Mouse (Mus musculus): ENCODE data around the gene Hfe. TPM values are rescaled to one million over a fixed set of nuclear protein-coding genes. Genes with fewer than 3 reads are reported as not detected.
A peak's percentile ranks its signal among the peaks of the same experiment; 100 is the strongest.

Gene Hfe
- total and polyA plus RNA-seq, 3 experiments: 0.08 to 1.0 (median 0.39) TPM

DNA sequence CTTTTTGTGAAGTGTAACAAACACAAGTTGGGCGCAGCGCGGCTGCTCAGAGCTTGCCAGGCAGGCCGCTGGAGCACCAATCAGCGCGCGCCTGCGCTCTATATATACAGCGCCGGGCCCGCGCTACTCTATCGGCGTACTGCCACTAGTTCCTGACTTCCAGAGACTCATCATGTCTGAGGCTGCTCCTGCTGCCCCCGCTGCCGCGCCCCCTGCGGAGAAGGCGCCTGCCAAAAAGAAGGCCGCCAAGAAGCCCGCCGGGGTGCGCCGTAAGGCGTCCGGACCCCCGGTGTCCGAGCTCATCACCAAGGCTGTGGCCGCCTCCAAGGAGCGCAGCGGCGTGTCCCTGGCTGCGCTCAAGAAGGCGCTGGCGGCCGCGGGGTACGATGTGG is 28.0 kb upstream of the Hfe start, which contains the start of gene Hist1h1c (continued):
- peak; percentile 19; the same call in 1 of the 2 replicates for TF ChIP-seq POLR2AphosphoS2 (IDR thresholded peaks at IDR 0.05; ENCODE audit: low read depth, low read length)
- TF ChIP-seq E2F4 (IDR thresholded peaks at IDR 0.05; ENCODE audit: insufficient replicate concordance, low read depth, low read length): peak; percentile 45; the same call in 1 of the 2 replicates
- no peak for TF ChIP-seq JUND (conservative IDR thresholded peaks at IDR 0.05; ENCODE audit: low read depth, low read length)

DNA sequence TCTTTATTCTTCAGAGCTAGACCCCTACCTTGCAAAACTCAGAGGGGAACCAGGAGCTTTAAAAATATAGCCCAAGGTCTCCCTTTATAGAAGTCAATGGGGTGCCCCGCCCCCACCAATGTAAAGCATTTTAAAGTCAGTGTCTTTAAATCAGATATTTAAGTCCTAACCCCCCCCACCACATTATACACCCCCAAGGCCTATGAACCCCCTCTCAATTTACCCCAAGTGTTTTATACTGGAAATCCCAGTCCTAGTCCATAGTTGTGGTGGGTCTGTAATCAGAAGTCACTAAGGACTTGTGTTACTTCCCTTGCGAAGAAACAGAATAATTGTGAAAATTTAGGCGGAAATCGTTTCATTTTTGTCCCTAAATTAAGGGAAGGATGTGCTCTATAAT is 27.4 kb upstream of the Hfe start:
- H3K36me3 ChIP-seq (replicated peaks in 1 of 2; ENCODE audit: control insufficient read depth in 1 of 2, insufficient read depth in 1 of 2, low read length in 1 of 2): no peaks in the 10 kb centered on the region
- H3K27ac ChIP-seq (ENCODE audit: insufficient read depth, low read depth): no peak overlapping the region
- H3K27me3 ChIP-seq (replicated peaks): no peaks in the 10 kb centered on the region
- H3K79me2 ChIP-seq (replicated peaks; ENCODE audit: control insufficient read depth, extremely low read depth, insufficient read depth, poor library complexity, severe bottlenecking): no peaks in the 10 kb centered on the region
- TF ChIP-seq MEF2A (IDR thresholded peaks at IDR 0.05; ENCODE audit: borderline replicate concordance, low read depth, low read length): no peak
- no peak for TF ChIP-seq GABPA (IDR thresholded peaks at IDR 0.05; ENCODE audit: insufficient replicate concordance, low read depth, low read length)
- no peak for TF ChIP-seq IRF4 (IDR thresholded peaks at IDR 0.05; ENCODE audit: low read depth, low read length)
- 0 out of 2 replicates have a peak, but pooled peaks have one; percentile 25 for TF ChIP-seq CHD1 (IDR thresholded peaks at IDR 0.05; ENCODE audit: low read depth, low read length)
- TF ChIP-seq USF1 (IDR thresholded peaks at IDR 0.05; ENCODE audit: low read depth, low read length): no peak
- TF ChIP-seq CHD2 (IDR thresholded peaks at IDR 0.05; ENCODE audit: low read length): peak; percentile 69
- H3K4me2 ChIP-seq (ENCODE audit: insufficient read depth, low read depth, poor library complexity, severe bottlenecking): peak overlapping the region; percentile 61; the same call in 1 of the 2 replicates
- H3K9ac ChIP-seq (ENCODE audit: insufficient read depth, low read depth): peak overlapping the region; percentile 66
- in situ Hi-C loops (cut with MboI; ENCODE audit: low pct_ligation_motif_present, low pct_unique_long_range_greater_than_20kb, low sequenced_read_pairs) (loop anchor here (5.0 kb wide), 1 partner anchor 36 kb away; no protein-coding TSS in a partner anchor), dilution Hi-C loops (cut with MboI; ENCODE audit: extremely low pct_ligation_motif_present, extremely low pct_unique_long_range_greater_than_20kb, low sequenced_read_pairs) (no loop called here)
- peak overlapping the region in 1 of 3 experiments; percentile 12 for H3K4me3 ChIP-seq (replicated peaks in 1 of 3; ENCODE audit: low read depth in 2 of 3, low read length in 2 of 3, poor library complexity in 1 of 3)
- no peak for DNase-seq (ENCODE audit: extremely low read depth)
- H3K9me3 ChIP-seq (replicated peaks; ENCODE audit: low read length): no peaks in the 10 kb centered on the region
- peaks cover under 1 to 22% of the 10 kb centered on the region in 2 experiments; a peak in 3 of 4 replicates for H3K4me1 ChIP-seq (ENCODE audit: control insufficient read depth in 1 of 2, insufficient read depth in 2 of 2)

DNA sequence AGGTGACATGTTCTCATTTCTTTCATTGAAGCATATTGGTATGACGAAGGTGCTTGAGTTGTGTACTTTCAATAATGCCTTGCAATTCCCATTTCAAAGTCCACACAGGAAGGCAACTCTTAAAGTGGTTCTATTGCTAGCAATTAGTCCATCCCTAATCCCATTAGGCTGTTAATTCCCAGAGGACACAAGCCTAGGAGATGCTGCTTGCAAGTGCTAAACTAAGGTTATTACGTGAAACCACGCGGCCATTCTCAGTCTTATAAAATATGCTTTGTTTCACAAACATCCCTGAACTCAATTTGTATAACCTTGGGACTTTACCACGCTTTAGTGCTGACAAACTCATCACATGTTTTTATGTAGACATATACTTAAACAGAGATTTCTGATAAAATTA is 26.4 kb upstream of the Hfe start:
- in situ Hi-C loops (cut with MboI; ENCODE audit: low pct_ligation_motif_present, low pct_unique_long_range_greater_than_20kb, low sequenced_read_pairs): loop anchor here (5.0 kb wide), 1 partner anchor 35 kb away; no protein-coding TSS in a partner anchor
- Histone ChIP-seq H3K4me2 (ENCODE audit: insufficient read depth, low read depth, poor library complexity, severe bottlenecking) (no peak overlapping the region), H3K36me3 (replicated peaks in 1 of 2; ENCODE audit: control insufficient read depth in 1 of 2, insufficient read depth in 1 of 2, low read length in 1 of 2) (no peaks in the 10 kb centered on the region), H3K9me3 (replicated peaks; ENCODE audit: low read length) (no peaks in the 10 kb centered on the region), H3K79me2 (replicated peaks; ENCODE audit: control insufficient read depth, extremely low read depth, insufficient read depth, poor library complexity, severe bottlenecking) (no peaks in the 10 kb centered on the region), H3K27ac (ENCODE audit: insufficient read depth, low read depth) (no peak overlapping the region), H3K9ac (ENCODE audit: insufficient read depth, low read depth) (no peak overlapping the region), H3K4me3 (replicated peaks in 1 of 3; ENCODE audit: low read depth in 2 of 3, low read length in 2 of 3, poor library complexity in 1 of 3) (no peak overlapping the region), H3K27me3 (replicated peaks) (no peaks in the 10 kb centered on the region), H3K4me1 (ENCODE audit: control insufficient read depth in 1 of 2, insufficient read depth in 2 of 2) (peaks cover 0 to 12% of the 10 kb centered on the region in 2 experiments; a peak in 2 of 4 replicates)
- dilution Hi-C loops (cut with MboI; ENCODE audit: extremely low pct_ligation_motif_present, extremely low pct_unique_long_range_greater_than_20kb, low sequenced_read_pairs): no loop called here
- no peak for TF ChIP-seq SIN3A (IDR thresholded peaks at IDR 0.05; ENCODE audit: low read length)
- no peak for TF ChIP-seq JUND (conservative IDR thresholded peaks at IDR 0.05; ENCODE audit: low read depth, low read length)
- TF ChIP-seq USF2 (conservative IDR thresholded peaks at IDR 0.05; ENCODE audit: low read depth, low read length): no peak
- TF ChIP-seq MEF2A (IDR thresholded peaks at IDR 0.05; ENCODE audit: borderline replicate concordance, low read depth, low read length): no peak
- TF ChIP-seq TBP (conservative IDR thresholded peaks at IDR 0.05; ENCODE audit: low read depth, low read length): no peak
- TF ChIP-seq POLR2A (IDR thresholded peaks at IDR 0.05; ENCODE audit: low read depth, low read length): no peak
- no peak for TF ChIP-seq NRF1 (IDR thresholded peaks at IDR 0.05; ENCODE audit: low read depth, low read length)
- TF ChIP-seq MAX (IDR thresholded peaks at IDR 0.05; ENCODE audit: low read length): no peak
- TF ChIP-seq IRF4 (IDR thresholded peaks at IDR 0.05; ENCODE audit: low read depth, low read length): no peak
- no peak for TF ChIP-seq MYC (IDR thresholded peaks at IDR 0.05; ENCODE audit: low read depth, low read length)
- TF ChIP-seq MAFK (IDR thresholded peaks at IDR 0.05; ENCODE audit: insufficient replicate concordance, low read length): no peak
- TF ChIP-seq UBTF (IDR thresholded peaks at IDR 0.05; ENCODE audit: low read depth, low read length): no peak
- TF ChIP-seq ETS1 (conservative IDR thresholded peaks at IDR 0.05; ENCODE audit: low read depth, low read length): no peak
- no peak for TF ChIP-seq ELF1 (IDR thresholded peaks at IDR 0.05; ENCODE audit: low read depth, low read length)
- DNase-seq (ENCODE audit: extremely low read depth): no peak

Data from CH12.LX (cell line).